8 mouse cellular contexts compared by ENCODE assay signal in genomic region chr5:30647396-30647795, GRCm38 (mm10). TPM values are rescaled to one million over a fixed set of nuclear protein-coding genes. Genes with fewer than 3 reads are reported as not detected.
DNase-seq lines count a peak whose midpoint lies in the region; ATAC-seq and TF ChIP-seq lines count a peak whose summit lies in the region.

No protein-coding gene starts in this region.

- H3K36me3 ChIP-seq in kidney, embryonic 16.5 days (ENCODE audit: insufficient read depth, low read length): 0 out of 2 replicates have a peak, but pooled peaks cover 3% of the 10 kb centered on the region
- H3K36me3 ChIP-seq in hindbrain, embryonic 14.5 days (replicated peaks; ENCODE audit: control insufficient read depth, insufficient read depth): 0 out of 2 replicates have a peak, but pooled peaks cover 3% of the 10 kb centered on the region
- H3K36me3 ChIP-seq in midbrain, embryonic 16.5 days (ENCODE audit: control insufficient read depth, insufficient read depth, low read length): no peaks in the 10 kb centered on the region

- peak overlapping the region; percentile 88 for H3K4me3 ChIP-seq in kidney, embryonic 16.5 days (ENCODE audit: low read length)
- H3K4me3 ChIP-seq in bone marrow macrophage, adult 2 months (ENCODE audit: insufficient read depth, low read length): peak overlapping the region; percentile 97
- H3K4me3 ChIP-seq in hindbrain, embryonic 14.5 days (replicated peaks; ENCODE audit: low read length): peak overlapping the region; percentile 92
- peak overlapping the region; percentile 72 for H3K4me3 ChIP-seq in midbrain, embryonic 16.5 days (ENCODE audit: low read depth, low read length)

- no peaks in the 10 kb centered on the region for H3K27me3 ChIP-seq in kidney, embryonic 16.5 days (ENCODE audit: insufficient read depth, low read length)
- H3K27me3 ChIP-seq in hindbrain, embryonic 14.5 days (ENCODE audit: control insufficient read depth, insufficient read depth, low read length): no peaks in the 10 kb centered on the region
- H3K27me3 ChIP-seq in midbrain, embryonic 16.5 days (ENCODE audit: control insufficient read depth, insufficient read depth, low read depth, low read length): no peaks in the 10 kb centered on the region

- H3K27ac ChIP-seq in kidney, embryonic 16.5 days (ENCODE audit: low read length): peak overlapping the region; percentile 51; the same call in 1 of the 2 replicates
- peak overlapping the region; percentile 43 for H3K27ac ChIP-seq in bone marrow macrophage, adult 2 months (ENCODE audit: insufficient read depth, low read depth, low read length)
- peak overlapping the region; percentile 69 for H3K27ac ChIP-seq in hindbrain, embryonic 14.5 days
- peak overlapping the region; percentile 76 for H3K27ac ChIP-seq in midbrain, embryonic 16.5 days (ENCODE audit: low read length)

- no peak for TF ChIP-seq POLR2A in bone marrow macrophage, adult 2 months (IDR thresholded peaks at IDR 0.05; ENCODE audit: borderline replicate concordance, low read depth, low read length)

- H3K9ac ChIP-seq in kidney, embryonic 16.5 days (replicated peaks; ENCODE audit: low read length): peak overlapping the region; percentile 80
- peak overlapping the region; percentile 84 for H3K9ac ChIP-seq in hindbrain, embryonic 14.5 days
- peak overlapping the region; percentile 69 for H3K9ac ChIP-seq in midbrain, embryonic 16.5 days (ENCODE audit: low read depth, low read length)

- no peaks in the 10 kb centered on the region for H3K9me3 ChIP-seq in kidney, embryonic 16.5 days (ENCODE audit: low read length)
- no peaks in the 10 kb centered on the region for H3K9me3 ChIP-seq in hindbrain, embryonic 14.5 days (ENCODE audit: control insufficient read depth, low read length)
- no peaks in the 10 kb centered on the region for H3K9me3 ChIP-seq in midbrain, embryonic 16.5 days (replicated peaks; ENCODE audit: control insufficient read depth, low read length, poor library complexity, severe bottlenecking)

- TF ChIP-seq CTCF in bone marrow macrophage, adult 2 months (IDR thresholded peaks at IDR 0.05; ENCODE audit: low read depth, low read length): no peak

- peaks cover 13% of the 10 kb centered on the region for H3K4me1 ChIP-seq in kidney, embryonic 16.5 days (ENCODE audit: insufficient read depth, low read length)
- H3K4me1 ChIP-seq in bone marrow macrophage, adult 2 months (ENCODE audit: control insufficient read depth, insufficient read depth, low read length): peaks cover 27% of the 10 kb centered on the region
- H3K4me1 ChIP-seq in hindbrain, embryonic 14.5 days (replicated peaks; ENCODE audit: control insufficient read depth, insufficient read depth, low read length): peaks cover 16% of the 10 kb centered on the region
- H3K4me1 ChIP-seq in midbrain, embryonic 16.5 days (ENCODE audit: control insufficient read depth, insufficient read depth, low read length): peaks cover 16% of the 10 kb centered on the region

- DNase-seq in kidney, postnatal 36 days: no peak
- DNase-seq in hindbrain, embryonic 14.5 days (ENCODE audit: low spot score): no peak
- DNase-seq in layer of hippocampus, postnatal 14 days (ENCODE audit: low spot score in 2 of 2): no peak
- DNase-seq in gastrocnemius, adult 8-10 months (ENCODE audit: low spot score in 2 of 2): no peak
- no peak for DNase-seq in layer of hippocampus, postnatal 25 days (ENCODE audit: extremely low spot score in 1 of 2, low spot score in 1 of 2)

- 17% methylated on average over 9 of the region's 9 CpGs for WGBS in kidney, embryonic 16.5 days
- 13% methylated on average over 9 of the region's 9 CpGs for WGBS in hindbrain, embryonic 14.5 days
- 9% methylated on average over 9 of the region's 9 CpGs for WGBS in midbrain, embryonic 16.5 days

- H3K4me2 ChIP-seq in kidney, embryonic 16.5 days (replicated peaks; ENCODE audit: low read depth, low read length): peak overlapping the region; percentile 90
- peak overlapping the region; percentile 88 for H3K4me2 ChIP-seq in hindbrain, embryonic 14.5 days (replicated peaks)
- peak overlapping the region; percentile 86 for H3K4me2 ChIP-seq in midbrain, embryonic 16.5 days (ENCODE audit: low read length)

- no peak for ATAC-seq in kidney, embryonic 16.5 days (ENCODE audit: low FRiP score, low TSS enrichment)
- ATAC-seq in hindbrain, embryonic 14.5 days (ENCODE audit: low FRiP score): no peak
- peak; percentile 5; the same call in 1 of the 2 replicates for ATAC-seq in midbrain, embryonic 16.5 days

RNA-seq across cellular contexts. Expression of gene Slc35f6, which starts 0.3 kb away (rescaled TPM):
- 31.0 and 33.9 TPM in 2 replicates for polyA plus RNA-seq in kidney, embryonic 16.5 days (2015; fragmentation: Nextera tagmentation; extraction: Ambion mirVana)
- 77.3 and 78.2 TPM in 2 replicates for polyA plus RNA-seq in bone marrow macrophage, adult 2 months (2012; ENCODE audit: insufficient read depth, insufficient read length, missing spikeins)
- 33.3 and 41.0 TPM in 2 replicates for polyA plus RNA-seq in hindbrain, embryonic 14.5 days (2014; fragmentation: Nextera tagmentation; extraction: Ambion mirVana)
- polyA plus RNA-seq in midbrain, embryonic 16.5 days (2015; fragmentation: Nextera tagmentation; extraction: Ambion mirVana): 32.3 and 33.0 TPM in 2 replicates
- 10 to 100 TPM; 32.6 to 32.7 TPM for total RNA-seq in layer of hippocampus, postnatal 14 days (2021)
- 10 to 100 TPM; 10.2 to 14.4 (median 12.4) TPM for total RNA-seq in gastrocnemius, adult 8-10 months (2022)
- total RNA-seq in layer of hippocampus, postnatal 25 days (2021): 10 to 100 TPM; 34.7 to 35.3 TPM

RNA-seq across cellular contexts. Expression of gene Cenpa, which starts 19.2 kb away (rescaled TPM):
- polyA plus RNA-seq in kidney, embryonic 16.5 days (2015; fragmentation: Nextera tagmentation; extraction: Ambion mirVana): 266 and 282 TPM in 2 replicates
- polyA plus RNA-seq in bone marrow macrophage, adult 2 months (2012; ENCODE audit: insufficient read depth, insufficient read length, missing spikeins): 81.0 and 87.8 TPM in 2 replicates
- polyA plus RNA-seq in hindbrain, embryonic 14.5 days (2014; fragmentation: Nextera tagmentation; extraction: Ambion mirVana): 41.0 and 45.0 TPM in 2 replicates
- 22.6 and 30.5 TPM in 2 replicates for polyA plus RNA-seq in midbrain, embryonic 16.5 days (2015; fragmentation: Nextera tagmentation; extraction: Ambion mirVana)
- 1 to 10 TPM; 4.8 to 5.5 TPM for total RNA-seq in layer of hippocampus, postnatal 14 days (2021)
- 1 to 10 TPM; 1.5 to 2.2 (median 1.6) TPM for total RNA-seq in gastrocnemius, adult 8-10 months (2022)
- 1 to 10 TPM; 3.8 to 3.9 TPM for total RNA-seq in layer of hippocampus, postnatal 25 days (2021)

RNA-seq across cellular contexts. Expression of gene Kcnk3, which starts 59.4 kb away (rescaled TPM):
- polyA plus RNA-seq in kidney, embryonic 16.5 days (2015; fragmentation: Nextera tagmentation; extraction: Ambion mirVana): 2.0 and 5.5 TPM in 2 replicates
- polyA plus RNA-seq in bone marrow macrophage, adult 2 months (2012; ENCODE audit: insufficient read depth, insufficient read length, missing spikeins): not detected in 2 replicates
- 11.7 and 13.6 TPM in 2 replicates for polyA plus RNA-seq in hindbrain, embryonic 14.5 days (2014; fragmentation: Nextera tagmentation; extraction: Ambion mirVana)
- 6.1 and 6.6 TPM in 2 replicates for polyA plus RNA-seq in midbrain, embryonic 16.5 days (2015; fragmentation: Nextera tagmentation; extraction: Ambion mirVana)
- 1 to 10 TPM; 6.9 to 9.0 TPM for total RNA-seq in layer of hippocampus, postnatal 14 days (2021)
- total RNA-seq in gastrocnemius, adult 8-10 months (2022): 1 to 10 TPM in 1 of 4 experiments, under 1 TPM in 3; 0.17 to 1.2 (median 0.39) TPM
- 10 to 100 TPM in 1 of 2 experiments, 1 to 10 TPM in 1; 9.3 to 11.1 TPM for total RNA-seq in layer of hippocampus, postnatal 25 days (2021)
